In genomic region chrX:120734144-120734543, GRCm38 (mm10) we compare ENCODE assay signal across 30 mouse cellular contexts.
"Had no signal": no experiment of that assay in that cellular context is flagged by ENCODE, and none has a peak within 500 bp of the region (broad histone marks: within the 10 kb centered on the region; RNA-seq: fewer than 3 reads in every experiment).

No protein-coding gene starts in this region.

- H3K27me3 ChIP-seq: heart, embryonic 12.5 days; heart, embryonic 13.5 days; heart, embryonic 15.5 days; hindbrain, embryonic 12.5 days; hindbrain, embryonic 13.5 days; hindbrain, embryonic 15.5 days; intestine, embryonic 15.5 days; kidney, embryonic 15.5 days had no signal

- H3K27ac ChIP-seq: heart, embryonic 13.5 days; heart, embryonic 15.5 days; hindbrain, embryonic 10.5 days; hindbrain, embryonic 12.5 days; hindbrain, embryonic 13.5 days; hindbrain, embryonic 14.5 days; hindbrain, embryonic 15.5 days; hindbrain, postnatal 0 days; intestine, embryonic 15.5 days; kidney, embryonic 15.5 days; kidney, postnatal 0 days; layer of hippocampus, adult 2 months; left cerebral cortex, adult 2 months had no signal

- H3K4me1 ChIP-seq: heart, embryonic 12.5 days; heart, embryonic 13.5 days; heart, embryonic 15.5 days; hindbrain, embryonic 10.5 days; hindbrain, embryonic 12.5 days; hindbrain, embryonic 13.5 days; hindbrain, embryonic 15.5 days; intestine, embryonic 15.5 days; kidney, embryonic 15.5 days had no signal

- H3K4me3 ChIP-seq: heart, embryonic 12.5 days; heart, embryonic 13.5 days; heart, embryonic 15.5 days; hindbrain, embryonic 10.5 days; hindbrain, embryonic 12.5 days; hindbrain, embryonic 13.5 days; hindbrain, embryonic 15.5 days; intestine, embryonic 15.5 days; kidney, embryonic 15.5 days; layer of hippocampus, adult 2 months; left cerebral cortex, adult 2 months had no signal

- H3K9me3 ChIP-seq: heart, embryonic 13.5 days; heart, embryonic 15.5 days; hindbrain, embryonic 10.5 days; hindbrain, embryonic 12.5 days; hindbrain, embryonic 13.5 days; hindbrain, embryonic 15.5 days; intestine, embryonic 15.5 days; kidney, embryonic 15.5 days had no signal

- H3K36me3 ChIP-seq: heart, embryonic 12.5 days; heart, embryonic 13.5 days; heart, embryonic 15.5 days; hindbrain, embryonic 10.5 days; hindbrain, embryonic 12.5 days; hindbrain, embryonic 13.5 days; hindbrain, embryonic 15.5 days; intestine, embryonic 15.5 days; kidney, embryonic 15.5 days had no signal

- H3K9ac ChIP-seq: heart, embryonic 12.5 days; heart, embryonic 13.5 days; heart, embryonic 15.5 days; hindbrain, embryonic 12.5 days; hindbrain, embryonic 13.5 days; hindbrain, embryonic 14.5 days; hindbrain, embryonic 15.5 days; intestine, embryonic 15.5 days; kidney, embryonic 15.5 days had no signal

- DNase-seq: heart, postnatal 10 days; heart, postnatal 14 days; heart, postnatal 36 days; heart, postnatal 4 days; kidney, adult 11 months; kidney, adult 18-20 months; kidney, adult 2 months; kidney, adult 8-10 months; kidney, adult 9 months; kidney, postnatal 10 days; kidney, postnatal 14 days; kidney, postnatal 25 days; kidney, postnatal 36 days; kidney, postnatal 4 days; layer of hippocampus, adult 9-11 months; layer of hippocampus, postnatal 36 days had no signal
